Mouse (Mus musculus): ENCODE measurements around the gene Mecom. TPM values are rescaled to one million over a fixed set of nuclear protein-coding genes. Genes with fewer than 3 reads are reported as not detected.

The Mecom gene
- polyA plus RNA-seq, 1 experiment: not detected

DNA sequence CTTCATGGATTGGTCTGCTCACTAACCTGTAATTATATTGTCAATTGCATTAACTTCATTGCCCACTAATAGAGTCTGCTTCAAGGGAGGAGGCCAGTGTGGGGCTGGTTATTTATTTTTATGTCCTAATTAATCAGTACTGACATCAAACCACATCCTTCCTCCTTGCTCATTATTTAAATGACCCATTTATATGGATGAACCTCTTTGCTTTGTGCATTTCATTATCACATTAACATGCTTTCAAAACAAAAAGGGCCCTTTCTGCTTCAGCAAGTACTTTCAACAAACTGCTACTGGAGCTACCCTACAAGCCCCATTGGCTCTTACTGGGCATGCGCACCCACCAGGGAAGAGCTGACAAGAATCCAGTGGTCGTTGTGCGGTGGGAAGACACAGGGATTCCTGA, 393.9 kb downstream of the Mecom start:
- TF ChIP-seq CTCF (IDR thresholded peaks at IDR 0.05; ENCODE audit: low read depth, low read length): no peak
- TF ChIP-seq POLR2A (IDR thresholded peaks at IDR 0.05; ENCODE audit: borderline replicate concordance, low read depth, low read length): no peak
- H3K4me3 ChIP-seq (ENCODE audit: insufficient read depth, low read length): no peak overlapping the region
- H3K4me1 ChIP-seq (ENCODE audit: control insufficient read depth, insufficient read depth, low read length): no peaks in the 10 kb centered on the region
- no peak overlapping the region for H3K27ac ChIP-seq (ENCODE audit: insufficient read depth, low read depth, low read length)

DNA sequence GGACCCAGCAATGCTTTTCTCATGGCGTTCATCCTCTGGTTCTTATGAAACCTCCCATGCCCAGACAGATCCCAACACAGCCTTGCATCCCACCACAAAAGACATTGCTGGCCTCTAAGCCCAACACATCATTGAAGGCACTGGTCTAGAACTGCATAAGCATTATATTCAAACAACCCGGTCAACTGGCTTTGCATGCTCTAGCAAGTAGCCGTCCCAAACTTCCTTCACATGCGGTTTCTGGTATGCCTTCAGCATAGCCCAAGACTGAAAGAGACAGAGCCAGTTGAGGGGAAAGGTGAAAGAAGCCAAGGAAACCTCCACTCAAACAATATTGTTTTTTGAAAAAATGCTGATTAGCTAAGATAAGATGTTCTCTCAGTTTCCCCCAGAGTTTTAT, 397.7 kb downstream of the Mecom start:
- Histone ChIP-seq H3K4me3 (ENCODE audit: insufficient read depth, low read length) (no peak overlapping the region), H3K4me1 (ENCODE audit: control insufficient read depth, insufficient read depth, low read length) (no peaks in the 10 kb centered on the region), H3K27ac (ENCODE audit: insufficient read depth, low read depth, low read length) (no peak overlapping the region)
- no peak for TF ChIP-seq CTCF (IDR thresholded peaks at IDR 0.05; ENCODE audit: low read depth, low read length)
- no peak for TF ChIP-seq POLR2A (IDR thresholded peaks at IDR 0.05; ENCODE audit: borderline replicate concordance, low read depth, low read length)

DNA sequence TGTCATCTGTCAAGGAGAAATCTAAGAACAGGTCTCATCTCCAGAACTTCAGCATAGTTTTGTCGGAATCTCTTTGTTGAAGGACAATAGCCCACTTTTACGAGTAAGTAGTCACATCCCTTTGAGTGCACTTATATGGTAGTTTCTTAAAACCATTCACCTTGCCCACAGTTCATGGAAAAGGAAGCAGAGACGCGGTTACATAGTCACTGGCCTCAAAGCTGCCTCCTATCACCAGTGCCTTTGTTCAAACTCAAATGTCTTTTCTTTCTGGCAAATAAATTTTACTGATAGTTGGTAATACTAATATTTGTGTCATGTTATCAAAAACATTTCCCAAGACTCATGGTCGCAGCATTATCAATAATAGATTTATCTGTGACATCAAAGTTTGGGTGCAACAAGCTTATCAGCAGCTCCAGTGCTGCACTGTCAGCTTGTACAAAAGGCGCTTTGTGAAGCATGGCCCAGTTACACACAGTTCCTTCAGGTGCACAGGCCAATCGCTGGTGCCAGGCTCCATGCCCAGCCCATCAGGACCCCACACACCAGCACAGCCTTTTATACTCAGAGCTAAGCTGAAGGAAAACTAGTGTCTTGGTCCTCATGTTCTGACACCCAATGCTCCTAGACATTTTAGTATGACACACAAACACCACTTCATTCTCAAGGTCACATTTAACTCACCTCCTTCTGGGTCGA, 399.3 kb downstream of the Mecom start:
- Histone ChIP-seq H3K4me1 (ENCODE audit: control insufficient read depth, insufficient read depth, low read length) (no peaks in the 10 kb centered on the region), H3K27ac (ENCODE audit: insufficient read depth, low read depth, low read length) (no peak overlapping the region), H3K4me3 (ENCODE audit: insufficient read depth, low read length) (no peak overlapping the region)
- TF ChIP-seq CTCF (IDR thresholded peaks at IDR 0.05; ENCODE audit: low read depth, low read length): no peak
- TF ChIP-seq POLR2A (IDR thresholded peaks at IDR 0.05; ENCODE audit: borderline replicate concordance, low read depth, low read length): no peak

- Histone ChIP-seq H3K4me3 (ENCODE audit: insufficient read depth, low read length) (no peak overlapping the region), H3K4me1 (ENCODE audit: control insufficient read depth, insufficient read depth, low read length) (no peaks in the 10 kb centered on the region), H3K27ac (ENCODE audit: insufficient read depth, low read depth, low read length) (no peak overlapping the region)
- TF ChIP-seq POLR2A (IDR thresholded peaks at IDR 0.05; ENCODE audit: borderline replicate concordance, low read depth, low read length) (no peak), CTCF (IDR thresholded peaks at IDR 0.05; ENCODE audit: low read depth, low read length) (no peak)
Measured at GRCm38 (mm10) chr3:30145051-30145450, 402.8 kb downstream of the Mecom start.

- no peaks in the 10 kb centered on the region for H3K4me1 ChIP-seq (ENCODE audit: control insufficient read depth, insufficient read depth, low read length)
- TF ChIP-seq POLR2A (IDR thresholded peaks at IDR 0.05; ENCODE audit: borderline replicate concordance, low read depth, low read length): no peak
- no peak for TF ChIP-seq CTCF (IDR thresholded peaks at IDR 0.05; ENCODE audit: low read depth, low read length)
- H3K4me3 ChIP-seq (ENCODE audit: insufficient read depth, low read length): no peak overlapping the region
- no peak overlapping the region for H3K27ac ChIP-seq (ENCODE audit: insufficient read depth, low read depth, low read length)
Measured at GRCm38 (mm10) chr3:30143961-30144411, 403.8 kb downstream of the Mecom start.

DNA sequence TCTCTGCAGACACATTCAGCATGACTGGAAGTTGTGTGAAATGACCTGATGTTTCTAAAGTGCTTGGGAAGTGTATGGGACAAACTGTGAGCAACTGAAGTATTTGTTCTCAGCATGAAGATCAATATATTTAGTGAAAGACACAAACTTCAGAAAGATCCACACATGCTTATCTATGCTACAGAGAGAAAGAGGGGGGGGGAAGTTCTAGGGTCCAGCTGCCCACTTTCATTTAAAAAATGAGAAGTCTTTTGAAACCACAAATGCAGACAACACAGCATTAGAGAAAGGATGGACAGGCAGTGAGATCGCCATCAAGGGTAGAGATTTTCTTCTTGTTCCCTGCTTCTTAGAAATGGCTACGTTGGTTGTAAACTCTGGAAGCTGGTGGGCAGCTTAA, 404.4 kb downstream of the Mecom start:
- Histone ChIP-seq H3K4me1 (ENCODE audit: control insufficient read depth, insufficient read depth, low read length) (no peaks in the 10 kb centered on the region), H3K4me3 (ENCODE audit: insufficient read depth, low read length) (no peak overlapping the region), H3K27ac (ENCODE audit: insufficient read depth, low read depth, low read length) (no peak overlapping the region)
- TF ChIP-seq CTCF (IDR thresholded peaks at IDR 0.05; ENCODE audit: low read depth, low read length) (no peak), POLR2A (IDR thresholded peaks at IDR 0.05; ENCODE audit: borderline replicate concordance, low read depth, low read length) (no peak)

GRCm38 (mm10) chr3:30140349-30140748, 407.5 kb downstream of the Mecom start:
- no peak overlapping the region for H3K4me3 ChIP-seq (ENCODE audit: insufficient read depth, low read length)
- no peaks in the 10 kb centered on the region for H3K4me1 ChIP-seq (ENCODE audit: control insufficient read depth, insufficient read depth, low read length)
- TF ChIP-seq POLR2A (IDR thresholded peaks at IDR 0.05; ENCODE audit: borderline replicate concordance, low read depth, low read length) (no peak), CTCF (IDR thresholded peaks at IDR 0.05; ENCODE audit: low read depth, low read length) (no peak)
- H3K27ac ChIP-seq (ENCODE audit: insufficient read depth, low read depth, low read length): no peak overlapping the region

DNA sequence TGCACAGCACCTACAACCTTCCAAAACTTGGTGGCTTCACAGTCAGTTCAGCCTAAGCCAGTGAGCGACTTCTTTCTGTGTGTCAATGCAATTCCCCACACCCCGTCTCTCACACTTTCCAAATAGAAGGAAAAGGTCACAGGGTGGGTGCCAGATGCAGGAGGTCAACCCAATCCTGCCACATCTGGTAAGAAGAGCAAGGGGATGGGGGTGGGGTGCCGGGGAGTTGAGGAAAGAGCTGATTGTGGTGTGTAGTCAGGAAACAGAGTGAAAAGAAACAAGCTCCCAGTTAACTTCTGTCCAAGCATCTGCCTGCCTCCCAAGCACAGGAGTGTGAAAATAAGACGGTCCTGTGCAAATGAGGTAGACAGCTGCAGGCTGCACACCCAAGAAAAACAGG, 408.1 kb downstream of the Mecom start:
- TF ChIP-seq CTCF (IDR thresholded peaks at IDR 0.05; ENCODE audit: low read depth, low read length) (no peak), POLR2A (IDR thresholded peaks at IDR 0.05; ENCODE audit: borderline replicate concordance, low read depth, low read length) (no peak)

DNA sequence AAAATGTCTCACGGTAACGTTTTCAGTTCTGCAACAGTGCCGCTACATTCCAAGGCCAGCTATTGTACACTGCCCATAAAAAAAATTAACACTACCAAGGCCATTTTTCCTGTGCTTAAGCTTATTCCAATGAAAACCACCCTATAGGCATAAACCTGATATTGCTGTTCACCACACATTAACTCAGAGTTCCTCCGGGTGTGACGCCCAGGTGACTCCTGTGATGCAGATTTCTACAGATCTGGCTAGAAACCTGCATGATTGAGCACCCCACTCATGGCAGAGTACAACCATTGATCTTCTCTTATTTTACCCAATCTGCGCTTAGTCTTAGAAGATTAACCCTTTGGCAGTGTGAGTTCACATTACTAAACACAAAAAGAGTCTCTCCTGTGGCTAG, 409.2 kb downstream of the Mecom start:
- H3K4me3 ChIP-seq (ENCODE audit: insufficient read depth, low read length): no peak overlapping the region
- TF ChIP-seq CTCF (IDR thresholded peaks at IDR 0.05; ENCODE audit: low read depth, low read length) (no peak), POLR2A (IDR thresholded peaks at IDR 0.05; ENCODE audit: borderline replicate concordance, low read depth, low read length) (no peak)
- H3K4me1 ChIP-seq (ENCODE audit: control insufficient read depth, insufficient read depth, low read length): no peaks in the 10 kb centered on the region
- no peak overlapping the region for H3K27ac ChIP-seq (ENCODE audit: insufficient read depth, low read depth, low read length)

More for the DNA sequence above, 408.1 kb downstream of the Mecom start:
- Histone ChIP-seq H3K4me3 (ENCODE audit: insufficient read depth, low read length) (no peak overlapping the region), H3K4me1 (ENCODE audit: control insufficient read depth, insufficient read depth, low read length) (no peaks in the 10 kb centered on the region), H3K27ac (ENCODE audit: insufficient read depth, low read depth, low read length) (no peak overlapping the region)

GRCm38 (mm10) chr3:30135857-30136256, 412.0 kb downstream of the Mecom start:
- no peaks in the 10 kb centered on the region for H3K4me1 ChIP-seq (ENCODE audit: control insufficient read depth, insufficient read depth, low read length)
- H3K27ac ChIP-seq (ENCODE audit: insufficient read depth, low read depth, low read length): no peak overlapping the region
- TF ChIP-seq CTCF (IDR thresholded peaks at IDR 0.05; ENCODE audit: low read depth, low read length) (no peak), POLR2A (IDR thresholded peaks at IDR 0.05; ENCODE audit: borderline replicate concordance, low read depth, low read length) (no peak)
- H3K4me3 ChIP-seq (ENCODE audit: insufficient read depth, low read length): no peak overlapping the region
